Mouse (Mus musculus) CD4-positive, CD25-positive, alpha-beta regulatory T cell, adult 2 months (primary cell): ENCODE data around the gene Dlg2.

Experiments
- DNase-seq: peaks from one replicate; pipeline ENCODE4 v3.0.0-alpha.2; 2012; ENCODE audit warnings: low read depth, low spot score

The Dlg2 gene

GRCm38 (mm10) chr7:90476313-90477245 lies at the start of gene Dlg2:
Gene Dlg2, plus strand, starts transcription at chr7:90476672.
- DNase-seq = no peak

GRCm38 (mm10) chr7:90427006-90427405 lies 49.5 kb upstream of the Dlg2 start:
- no peak for DNase-seq

- DNase-seq = no peak
Observed at GRCm38 (mm10) chr7:90432221-90432620, 44.3 kb upstream of the Dlg2 start.

DNA sequence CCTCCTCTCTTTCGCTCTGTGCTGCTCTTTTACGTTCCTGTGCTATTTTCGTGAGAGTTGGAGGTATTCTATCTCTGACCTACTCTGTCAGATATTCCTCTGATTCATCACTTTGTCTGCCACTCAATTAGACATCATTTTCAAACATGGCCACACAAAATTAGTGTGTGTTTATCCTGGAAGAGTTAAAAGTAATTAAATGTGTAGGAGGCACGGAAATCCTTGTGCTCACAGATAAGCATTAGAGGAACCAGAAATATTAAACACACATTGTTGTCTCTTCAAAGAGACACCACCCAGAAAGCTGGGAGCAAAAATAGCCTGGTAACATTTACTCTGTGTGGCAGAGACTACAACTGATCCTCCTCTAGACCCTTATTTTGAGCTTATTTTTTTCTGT lies 36.4 kb upstream of the Dlg2 start:
- no peak for DNase-seq

- no peak for DNase-seq
Observed at GRCm38 (mm10) chr7:90442070-90442469, 34.4 kb upstream of the Dlg2 start.

DNA sequence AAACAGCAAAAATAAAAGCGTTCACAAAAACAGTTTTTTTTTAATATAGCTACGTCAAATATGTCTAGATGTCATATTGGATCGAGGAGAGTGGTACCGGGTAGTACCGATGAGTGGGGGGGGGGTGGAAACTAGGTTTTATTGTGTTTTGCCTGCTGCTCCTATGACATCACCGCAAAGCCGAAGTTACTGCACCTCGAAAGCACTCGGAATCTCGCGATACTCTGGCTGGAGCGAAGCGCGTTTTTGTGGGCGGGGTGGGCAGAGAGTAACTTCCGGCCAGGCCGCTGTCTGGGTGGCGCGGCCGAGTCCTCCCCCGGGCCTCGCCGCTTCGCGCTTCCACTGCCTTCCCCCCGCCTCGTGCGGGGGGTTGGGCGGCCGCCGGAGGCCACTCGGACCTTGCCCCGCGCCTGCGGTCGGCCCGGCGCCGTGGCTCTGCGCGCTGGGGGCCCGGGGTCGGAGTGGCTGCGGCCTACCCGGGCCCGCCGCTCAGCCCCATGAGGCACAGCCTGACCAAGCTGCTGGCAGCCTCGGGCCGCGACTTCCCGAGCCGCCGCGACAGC lies 33.9 kb upstream of the Dlg2 start, which contains the start of gene Crebzf:
Crebzf (plus strand) TSS at position 212 of the 563 bp plus-strand sequence.
- peak; percentile 99 for DNase-seq

DNA sequence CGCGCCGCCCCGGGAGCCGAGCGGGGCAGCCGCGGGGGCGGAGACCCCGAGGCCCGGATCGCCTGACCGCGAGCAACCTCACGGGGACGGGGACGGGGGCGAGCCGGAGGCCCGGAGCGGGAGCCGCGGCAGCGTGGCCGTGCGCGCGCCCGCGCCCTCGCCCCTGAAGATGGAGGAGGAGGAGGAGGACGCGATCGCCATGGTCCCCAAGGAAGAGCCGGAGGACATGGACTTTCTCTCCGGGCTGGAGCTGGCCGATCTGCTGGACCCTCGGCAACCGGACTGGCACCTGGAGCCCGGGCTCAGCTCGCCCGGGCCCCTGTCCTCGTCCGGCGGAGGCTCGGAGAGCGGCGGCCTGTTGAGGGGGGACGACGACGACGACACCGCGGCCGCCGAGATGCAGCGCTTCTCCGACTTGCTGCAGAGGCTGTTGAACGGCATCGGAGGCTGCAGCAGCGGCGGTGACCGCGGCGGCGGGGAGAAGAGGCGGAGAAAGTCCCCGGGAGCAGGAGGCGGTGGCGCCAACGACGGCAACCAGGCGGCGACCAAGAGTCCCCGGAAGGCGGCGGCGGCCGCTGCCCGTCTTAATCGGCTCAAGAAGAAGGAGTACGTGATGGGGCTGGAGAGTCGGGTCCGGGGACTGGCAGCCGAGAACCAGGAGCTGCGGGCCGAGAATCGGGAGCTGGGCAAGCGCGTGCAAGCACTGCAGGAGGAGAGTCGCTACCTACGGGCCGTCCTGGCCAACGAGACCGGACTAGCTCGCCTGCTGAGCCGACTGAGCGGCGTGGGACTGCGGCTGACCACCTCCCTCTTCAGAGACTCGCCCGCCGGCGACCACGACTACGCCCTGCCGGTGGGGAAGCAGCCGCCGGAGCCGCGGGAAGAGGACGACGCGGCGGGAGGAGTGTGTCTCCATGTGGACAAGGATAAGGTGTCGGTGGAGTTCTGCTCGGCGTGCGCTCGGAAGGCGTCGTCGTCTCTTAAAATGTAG lies 33.1 kb upstream of the Dlg2 start:
- DNase-seq = peak; percentile 85

DNA sequence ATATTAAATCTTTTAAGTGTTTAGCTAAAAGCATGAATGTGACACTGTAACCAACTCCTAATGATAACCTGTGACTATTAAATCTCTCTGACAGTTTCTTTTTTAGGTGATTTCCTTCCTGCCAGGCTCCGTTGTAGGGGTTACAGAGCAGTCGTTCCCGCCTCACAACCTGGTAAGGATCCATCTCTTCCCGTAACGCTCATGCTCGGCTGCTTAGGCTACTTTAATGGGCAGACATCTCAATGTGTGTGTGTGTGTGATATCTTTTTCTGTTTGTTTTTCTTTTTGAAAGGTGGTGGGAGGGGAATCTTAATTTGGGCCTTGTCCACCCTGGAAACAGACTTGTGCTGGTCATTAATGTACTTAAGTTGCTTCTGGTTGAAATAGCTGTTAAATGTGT lies 32.3 kb upstream of the Dlg2 start:
- peak; percentile 39 for DNase-seq

GRCm38 (mm10) chr7:90456149-90456844 lies 20.2 kb upstream of the Dlg2 start:
- DNase-seq = no peak

DNA sequence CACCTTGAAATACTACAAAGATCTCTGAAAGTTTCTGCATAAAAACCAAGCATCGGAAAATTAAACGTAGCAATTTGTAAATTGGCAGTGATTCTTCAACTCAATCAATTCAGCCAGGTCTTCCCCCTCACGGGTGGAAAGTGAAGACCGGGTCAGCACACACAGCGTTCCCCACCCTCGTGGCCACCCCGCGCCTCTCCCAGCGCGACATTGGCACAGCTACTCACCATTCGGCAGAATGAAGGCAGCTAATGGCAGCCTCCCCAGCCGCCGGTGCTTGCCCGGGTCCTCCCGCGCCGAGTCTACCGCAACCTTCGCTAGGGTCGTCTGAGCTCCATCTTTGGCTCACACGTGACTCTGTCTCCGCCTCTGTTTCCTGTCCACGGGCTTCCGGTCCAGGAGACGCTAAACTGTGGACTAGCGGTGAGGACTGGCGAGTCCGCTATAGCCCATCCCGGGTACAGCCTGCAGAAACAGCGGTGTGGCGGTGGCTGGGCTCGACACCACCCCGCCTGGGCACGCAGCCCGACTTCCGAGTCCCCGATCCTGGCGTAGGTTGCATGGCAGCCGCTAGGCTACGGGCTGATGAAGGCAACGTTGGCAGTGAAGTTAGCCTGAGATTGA lies 19.5 kb upstream of the Dlg2 start, which contains the start of gene Tmem126a:
Tmem126a (minus strand) TSS at position 385 of the 624 bp plus-strand sequence.
- peak; percentile 83 for DNase-seq

GRCm38 (mm10) chr7:90457517-90457916 lies 19.0 kb upstream of the Dlg2 start:
- DNase-seq = peak; percentile 31

- no peak for DNase-seq
Observed at GRCm38 (mm10) chr7:90460330-90460729, 16.1 kb upstream of the Dlg2 start.

GRCm38 (mm10) chr7:90460930-90461329 lies 15.5 kb upstream of the Dlg2 start:
- DNase-seq = peak; percentile 74

DNA sequence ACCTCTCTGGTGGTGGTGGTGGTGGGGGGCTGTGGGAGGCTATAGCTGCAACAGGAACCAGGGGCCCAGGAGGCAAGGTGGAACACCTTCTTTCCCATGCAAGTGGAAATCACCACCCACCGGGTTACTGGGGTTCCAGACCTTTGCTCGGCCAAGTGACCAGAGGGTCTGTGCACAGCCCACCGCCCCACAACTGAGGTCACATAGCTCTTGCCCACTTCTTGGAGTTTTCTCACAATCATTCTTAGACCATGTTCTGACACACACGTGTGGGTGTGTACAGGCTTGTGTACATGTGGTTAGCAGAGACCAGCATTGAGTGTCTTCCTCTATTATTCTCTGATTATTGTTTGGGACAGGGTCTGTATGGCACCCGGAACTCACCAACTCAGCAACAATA lies 15.0 kb upstream of the Dlg2 start:
- no peak for DNase-seq

- DNase-seq = peak; percentile 58
Observed at GRCm38 (mm10) chr7:90473511-90473910, 3.0 kb upstream of the Dlg2 start.

DNA sequence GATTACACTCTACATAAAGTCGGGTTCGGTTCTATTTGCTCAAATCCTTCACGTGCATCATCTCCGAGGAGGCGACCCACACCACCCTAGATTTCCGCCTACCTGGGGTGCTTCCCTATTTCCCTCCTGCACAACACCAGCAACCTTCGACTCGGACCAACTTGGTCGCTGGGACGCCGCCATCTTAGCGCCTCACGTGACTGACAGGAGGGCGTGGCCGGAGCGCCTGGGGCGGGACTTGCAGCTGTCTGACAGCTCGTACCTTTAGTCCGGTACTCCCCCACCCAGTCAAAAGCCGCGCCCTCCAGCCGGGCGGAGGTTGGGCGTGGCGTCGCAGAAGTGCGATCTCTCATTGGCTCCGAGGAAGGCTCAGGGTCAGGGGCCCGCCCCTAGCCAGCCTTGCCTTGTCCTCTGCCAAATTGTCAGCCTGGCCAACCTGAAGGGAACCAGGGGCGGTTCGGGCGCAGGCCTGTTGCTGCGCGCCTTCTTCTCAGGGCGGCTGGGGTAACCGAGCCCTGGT lies 619 bp upstream of the Dlg2 start, which contains the start of gene Tmem126b:
Tmem126b (minus strand) TSS at position 209 of the 520 bp plus-strand sequence.
- DNase-seq = peak; percentile 99

- no peak for DNase-seq
Observed at GRCm38 (mm10) chr7:90482607-90483006, 6.1 kb downstream of the Dlg2 start.

DNA sequence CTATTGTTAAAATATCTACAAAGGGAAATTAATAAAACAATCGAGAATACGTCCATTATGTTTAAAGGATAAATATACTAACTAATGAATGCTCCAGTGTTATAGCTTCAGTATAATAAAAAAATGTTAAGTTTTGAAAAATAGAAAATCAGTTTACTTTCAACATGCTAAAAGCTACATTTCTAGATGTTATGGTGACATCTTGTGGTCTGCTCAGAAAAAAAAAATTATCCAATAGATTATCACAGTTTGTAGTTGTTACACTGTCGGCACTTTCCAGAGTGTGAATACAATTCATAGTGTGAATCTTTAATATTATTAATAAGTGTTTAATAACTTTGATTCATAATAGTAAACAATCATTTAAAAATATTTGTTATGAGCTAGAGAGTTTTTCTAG lies 31.7 kb downstream of the Dlg2 start:
- DNase-seq = peak; percentile 30

DNA sequence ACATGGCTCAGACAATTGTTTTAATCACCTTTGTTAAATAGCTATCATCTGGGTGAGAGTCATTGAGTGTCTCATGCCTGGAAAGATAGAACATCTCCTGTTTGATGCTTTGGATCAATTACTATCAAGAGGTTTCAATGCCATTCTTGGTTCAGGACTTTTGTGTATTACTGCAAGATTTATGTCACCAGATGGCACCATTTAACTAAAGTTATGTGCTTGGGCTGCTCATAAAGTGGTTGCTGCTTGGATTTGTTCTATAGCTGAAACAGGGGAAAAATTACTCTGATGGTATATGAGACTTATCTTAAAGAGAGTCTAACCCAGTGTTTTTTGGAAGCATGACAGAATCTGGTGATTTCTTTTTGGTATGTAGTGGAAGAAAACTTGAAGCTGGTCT lies 35.8 kb downstream of the Dlg2 start:
- DNase-seq = no peak
